Mouse (Mus musculus): Measurements from ENCODE around the gene Gdf11.
A peak's percentile ranks its signal among the peaks of the same experiment; 100 is the strongest.

The Gdf11 gene

DNA sequence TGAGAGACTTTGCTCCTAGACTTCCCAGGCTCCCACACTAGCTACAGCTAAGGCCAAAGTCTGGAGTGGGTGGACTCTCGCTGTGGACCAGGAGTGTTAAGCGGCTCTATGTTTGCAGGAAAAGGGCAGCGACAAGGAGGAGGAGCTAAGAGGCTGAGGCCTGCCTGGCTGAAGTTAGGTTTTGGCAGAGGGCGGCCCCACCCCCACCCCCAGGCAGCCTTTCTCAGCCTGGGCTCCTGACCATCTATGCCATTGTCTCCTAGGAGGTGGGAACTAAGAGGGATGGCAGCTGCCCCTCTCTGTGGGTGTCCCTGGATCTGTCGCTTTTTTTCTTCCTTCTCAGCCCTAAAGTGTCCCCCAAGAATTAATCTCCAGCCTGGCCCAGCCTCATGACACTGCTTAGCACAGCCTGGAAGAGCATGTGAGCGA is 27.7 kb upstream of the Gdf11 start:
- DNase-seq (ENCODE audit: low read depth) = no peak

DNA sequence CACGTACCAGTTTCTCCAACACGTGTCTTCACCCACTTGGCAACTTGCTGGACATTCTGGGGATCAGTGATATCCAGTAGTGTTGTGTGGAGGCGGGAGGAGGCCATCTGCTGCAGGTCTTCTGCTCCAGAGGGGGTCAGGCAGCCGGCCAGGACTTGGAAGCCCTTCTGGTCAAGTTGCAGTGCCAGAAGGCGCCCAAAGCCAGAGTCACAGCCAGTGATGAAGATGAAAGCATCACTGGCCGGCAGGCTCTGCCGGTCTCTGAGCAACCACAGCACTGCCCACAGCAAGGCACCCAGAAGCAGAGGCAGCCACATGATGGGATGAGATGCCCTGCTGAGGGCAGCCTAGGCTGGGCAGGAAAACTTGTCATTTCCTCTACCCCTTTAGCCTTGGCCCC is 26.7 kb upstream of the Gdf11 start:
- DNase-seq (ENCODE audit: low read depth) = peak; percentile 71

DNA sequence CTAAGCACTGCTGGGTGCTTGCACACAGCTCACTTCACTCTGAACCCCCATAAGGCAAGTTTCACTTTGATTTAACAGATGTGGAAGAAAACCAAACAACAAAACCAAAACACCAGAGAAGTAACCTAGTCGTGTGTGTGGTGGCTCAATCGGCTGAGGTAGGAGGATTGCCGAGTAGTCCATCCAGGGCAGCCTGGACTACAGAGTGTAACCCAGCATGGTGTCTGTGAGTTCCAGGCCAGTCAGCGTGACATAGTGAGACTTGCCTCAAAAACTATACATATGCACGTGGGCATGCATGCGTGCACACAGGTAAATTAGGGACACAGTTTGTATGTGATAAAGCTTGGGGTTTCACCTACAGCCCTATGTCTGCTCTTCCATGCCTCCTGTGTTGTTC is 25.9 kb upstream of the Gdf11 start:
- no peak for DNase-seq (ENCODE audit: low read depth)

DNA sequence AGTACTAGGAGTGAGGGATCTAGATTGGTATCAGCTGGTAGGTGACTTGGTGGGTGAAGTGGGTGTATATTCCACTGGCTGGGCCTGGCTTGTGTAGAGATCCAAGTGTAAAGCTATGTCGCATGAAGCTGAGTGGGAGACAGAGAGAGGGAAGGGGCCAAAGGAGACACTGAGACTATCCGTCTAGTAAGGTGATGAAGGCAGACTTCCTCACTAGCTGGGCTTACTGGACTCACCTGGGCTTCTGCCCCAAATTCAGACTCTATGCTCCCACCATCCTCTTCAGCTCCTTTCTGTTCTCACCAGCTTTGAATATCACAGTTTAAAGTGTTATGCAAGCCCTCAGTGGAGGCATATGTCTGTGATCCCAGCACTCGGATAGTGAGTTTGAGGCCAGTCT is 25.1 kb upstream of the Gdf11 start:
- DNase-seq (ENCODE audit: low read depth) = no peak

DNA sequence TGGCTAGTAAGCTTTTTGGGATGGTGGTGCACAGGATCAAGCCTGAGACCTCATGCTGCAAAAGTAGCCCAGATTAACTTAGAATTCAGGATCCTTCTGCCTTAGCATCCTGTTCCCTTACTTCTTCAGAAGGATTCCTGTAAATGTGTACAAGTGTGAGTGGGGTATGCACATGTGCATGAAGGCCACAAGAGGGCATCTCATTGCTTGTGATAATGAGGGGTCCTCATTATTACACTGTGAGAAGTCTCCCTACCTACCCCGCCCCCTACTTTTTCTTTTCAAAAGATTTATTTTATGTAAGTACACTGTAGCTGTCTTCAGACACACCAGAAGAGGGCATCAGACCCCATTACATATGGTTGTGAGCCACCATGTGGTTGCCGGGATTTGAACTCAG is 24.0 kb upstream of the Gdf11 start:
- DNase-seq (ENCODE audit: low read depth) = no peak

DNA sequence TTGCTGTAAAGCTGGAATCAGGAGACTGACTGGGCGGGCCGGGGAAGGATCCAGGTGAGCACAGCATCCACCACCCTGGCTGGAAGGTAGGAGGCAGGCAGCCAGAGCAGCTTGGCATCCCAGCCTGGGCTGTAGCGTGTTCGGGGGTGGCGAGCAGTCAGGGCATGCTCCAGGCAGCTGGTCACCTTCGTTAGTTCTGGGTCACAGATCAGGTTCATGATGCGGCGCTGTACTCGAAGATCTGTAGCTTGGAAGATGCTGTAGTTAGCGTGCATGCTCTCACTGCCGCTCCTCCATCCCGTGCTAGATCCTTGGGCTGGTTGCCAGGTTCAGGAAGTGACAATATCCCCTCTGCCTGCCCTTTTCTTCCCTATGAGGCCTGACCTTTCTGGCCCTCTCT is 22.2 kb upstream of the Gdf11 start:
- no peak for DNase-seq (ENCODE audit: low read depth)

DNA sequence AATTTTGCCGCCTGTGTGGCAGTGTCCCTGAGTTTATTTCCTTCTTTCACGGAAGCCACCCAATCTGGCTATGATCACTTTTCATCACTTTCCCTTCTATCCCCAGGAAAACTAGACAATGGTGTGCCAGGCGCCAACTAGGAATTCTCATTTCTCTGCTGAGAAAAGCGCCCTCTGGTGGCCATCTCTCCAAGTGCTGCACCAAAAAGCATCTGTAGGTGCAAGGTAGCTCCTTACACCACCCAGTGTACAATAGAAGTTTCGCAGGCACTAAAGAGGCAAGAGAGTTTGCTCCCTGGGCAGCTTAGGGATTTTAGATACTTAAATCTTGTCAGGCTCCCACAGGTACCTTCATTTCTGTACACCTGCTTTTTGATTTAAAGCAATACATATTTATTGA is 21.7 kb upstream of the Gdf11 start:
- peak; percentile 86 for DNase-seq (ENCODE audit: low read depth)

DNA sequence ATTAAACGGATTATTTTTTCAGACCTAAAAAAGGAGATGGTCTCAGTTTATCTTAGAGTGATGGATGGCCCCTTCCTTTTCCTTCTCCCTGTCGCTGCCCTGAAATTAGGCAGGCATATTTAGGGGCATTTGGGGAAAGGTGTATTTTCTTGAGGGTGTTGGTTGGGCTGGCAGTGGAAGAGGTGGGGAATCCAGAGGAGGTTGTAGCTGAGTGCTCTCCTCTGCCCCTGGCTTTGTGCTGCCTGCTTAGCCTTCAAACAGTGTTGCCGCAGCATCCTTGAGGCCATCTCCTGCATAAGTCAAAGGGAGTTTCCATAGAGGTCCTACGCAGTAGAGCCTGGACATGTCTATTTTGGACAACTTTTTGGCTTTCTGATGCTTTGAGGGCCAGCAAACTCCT is 21.3 kb upstream of the Gdf11 start:
- no peak for DNase-seq (ENCODE audit: low read depth)

DNA sequence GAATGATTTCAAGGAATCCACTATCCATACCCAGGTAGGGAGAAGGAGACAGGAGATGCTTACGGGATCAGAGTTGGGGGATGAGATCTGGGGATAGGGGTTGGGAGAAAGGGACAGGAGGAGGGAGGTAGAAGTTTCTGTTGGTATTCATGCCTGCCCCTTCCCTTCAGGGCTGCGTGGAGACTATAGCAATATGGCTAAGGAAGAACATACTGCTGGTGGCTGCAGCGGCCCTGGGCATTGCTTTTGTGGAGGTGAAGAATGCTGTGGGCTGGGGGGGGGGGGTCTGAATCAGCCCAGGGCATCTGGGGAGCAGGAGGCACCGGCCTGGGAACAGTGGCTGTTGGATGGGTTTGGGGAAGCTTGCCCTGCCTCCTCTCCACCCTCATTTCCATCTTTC is 20.8 kb upstream of the Gdf11 start:
- no peak for DNase-seq (ENCODE audit: low read depth)

DNA sequence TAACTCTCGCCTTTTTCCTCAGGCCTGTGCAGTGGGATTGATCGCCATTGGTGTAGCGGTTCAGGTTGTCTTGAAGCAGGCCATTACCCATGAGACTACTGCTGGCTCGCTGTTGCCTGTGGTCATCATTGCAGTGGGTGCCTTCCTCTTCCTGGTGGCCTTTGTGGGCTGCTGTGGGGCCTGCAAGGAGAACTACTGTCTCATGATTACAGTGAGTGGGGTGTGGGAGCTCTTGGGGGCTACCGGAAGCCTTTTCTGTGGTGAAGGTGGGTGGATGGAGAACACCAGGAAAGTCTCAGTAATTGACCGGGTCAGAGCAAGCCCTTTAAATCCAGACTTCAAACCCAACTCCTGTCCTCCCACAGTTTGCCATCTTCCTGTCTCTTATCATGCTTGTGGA is 19.9 kb upstream of the Gdf11 start:
- DNase-seq (ENCODE audit: low read depth) = no peak

DNA sequence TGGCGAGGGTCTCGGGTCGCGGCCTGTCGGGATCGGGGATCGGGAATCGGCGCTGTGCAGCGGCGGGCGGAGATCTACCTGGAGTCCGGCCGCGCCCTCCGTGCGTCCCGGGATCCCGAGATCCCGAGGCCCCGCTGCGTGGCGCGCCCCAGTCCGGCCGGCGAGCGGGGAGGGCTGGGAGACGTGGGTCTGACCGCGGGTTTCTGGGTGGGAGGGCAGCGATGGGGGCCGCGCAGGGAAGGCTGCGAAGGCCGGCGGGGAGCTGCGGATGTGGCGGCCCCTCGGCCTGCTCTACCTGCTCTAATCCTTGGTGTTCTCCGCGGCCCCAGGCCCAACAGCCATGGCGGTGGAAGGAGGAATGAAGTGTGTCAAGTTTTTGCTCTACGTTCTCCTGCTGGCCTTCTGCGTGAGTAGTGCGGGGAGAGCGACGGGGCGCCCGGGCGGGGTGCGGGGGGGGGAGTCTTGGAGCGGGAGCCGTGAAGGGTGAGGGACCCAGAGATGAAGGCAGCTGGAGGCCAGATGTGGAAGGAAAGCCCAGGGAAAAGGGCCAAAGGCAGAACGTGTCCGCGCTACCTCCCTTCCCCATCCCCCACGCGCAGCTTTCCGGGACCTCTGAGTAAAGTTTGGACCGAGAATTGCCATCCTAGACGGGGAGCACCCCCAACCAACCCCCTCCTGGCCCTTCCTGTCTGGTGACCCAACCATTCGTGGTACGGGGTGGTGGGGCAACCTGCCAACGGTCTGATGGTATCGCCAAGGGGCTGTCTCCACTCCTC is 18.7 kb upstream of the Gdf11 start:
- DNase-seq (ENCODE audit: low read depth) = peak; percentile 86

DNA sequence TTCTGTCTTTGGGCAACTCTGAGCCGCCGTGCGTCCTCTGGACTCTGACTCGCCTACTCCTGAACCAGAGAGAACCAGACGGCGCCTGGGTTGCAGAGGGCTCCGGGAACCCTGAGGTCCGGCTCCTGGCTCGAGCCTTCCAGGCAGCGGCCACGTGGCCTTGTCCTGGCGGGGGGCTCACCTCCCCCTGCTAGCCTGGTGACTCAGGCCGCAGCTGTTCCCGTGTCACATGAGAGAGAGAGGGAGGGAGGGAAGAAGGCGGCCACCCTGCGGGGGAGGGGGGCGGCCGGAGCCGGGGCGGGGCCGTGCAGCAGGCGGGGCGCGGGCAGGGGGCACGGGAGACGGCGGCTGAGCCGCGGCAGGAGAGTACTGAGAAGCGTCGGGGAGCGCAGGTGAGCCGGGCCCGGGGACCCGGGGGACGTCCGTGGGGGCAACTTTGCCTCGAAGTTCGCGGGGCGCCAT is 18.1 kb upstream of the Gdf11 start:
- peak; percentile 94 for DNase-seq (ENCODE audit: low read depth)

DNA sequence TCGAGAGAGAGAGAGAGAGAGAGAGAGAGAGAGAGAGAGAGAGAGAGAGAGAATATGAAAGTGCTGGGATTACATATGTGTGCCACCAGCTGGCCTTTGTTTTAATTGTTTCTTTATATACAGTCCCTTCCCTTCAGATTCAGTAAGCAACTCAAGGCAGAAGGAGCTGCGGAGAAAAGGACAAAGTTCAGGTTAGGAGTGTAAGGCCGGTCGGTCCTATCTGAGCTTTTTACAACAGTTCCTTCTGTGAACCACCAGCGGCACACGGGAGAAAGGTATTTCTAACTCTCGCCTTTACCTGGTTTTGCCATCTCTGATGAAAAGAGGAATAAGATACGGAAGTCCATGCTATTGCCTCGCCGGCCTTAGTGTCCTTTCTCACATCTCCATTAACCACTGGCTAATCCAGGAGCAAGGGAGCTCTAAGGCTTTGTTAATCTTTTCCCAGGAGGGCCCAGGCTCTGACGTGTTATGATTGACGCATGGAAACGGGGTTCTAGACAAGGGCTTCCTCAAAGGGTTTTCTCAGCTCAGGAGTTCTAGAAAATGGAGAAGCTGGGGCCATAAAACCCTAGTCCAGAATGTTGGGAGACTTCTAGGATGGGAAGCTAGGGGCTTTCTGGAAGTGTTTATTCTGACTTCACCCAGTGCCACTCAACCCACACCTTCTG is 17.4 kb upstream of the Gdf11 start:
- DNase-seq (ENCODE audit: low read depth) = no peak

DNA sequence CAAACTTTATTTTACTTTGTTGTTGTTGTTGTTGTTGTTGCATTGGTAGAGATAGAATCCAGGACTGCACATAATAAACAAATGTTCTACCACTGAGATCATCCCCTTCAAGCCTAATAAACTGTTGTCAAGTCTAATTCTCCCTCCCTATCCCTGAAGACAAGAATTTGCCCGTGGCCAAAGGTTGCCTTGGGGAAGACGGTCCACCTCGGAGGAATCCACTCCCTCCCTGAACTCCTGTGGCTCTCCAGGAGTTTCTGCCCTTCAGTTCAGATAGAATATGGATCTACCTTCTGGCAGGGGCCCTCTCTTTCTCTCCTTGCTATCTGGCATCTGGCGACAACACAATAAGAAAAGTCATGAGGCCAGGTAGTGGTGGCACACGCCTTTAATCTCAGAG is 13.3 kb upstream of the Gdf11 start:
- no peak for DNase-seq (ENCODE audit: low read depth)

DNA sequence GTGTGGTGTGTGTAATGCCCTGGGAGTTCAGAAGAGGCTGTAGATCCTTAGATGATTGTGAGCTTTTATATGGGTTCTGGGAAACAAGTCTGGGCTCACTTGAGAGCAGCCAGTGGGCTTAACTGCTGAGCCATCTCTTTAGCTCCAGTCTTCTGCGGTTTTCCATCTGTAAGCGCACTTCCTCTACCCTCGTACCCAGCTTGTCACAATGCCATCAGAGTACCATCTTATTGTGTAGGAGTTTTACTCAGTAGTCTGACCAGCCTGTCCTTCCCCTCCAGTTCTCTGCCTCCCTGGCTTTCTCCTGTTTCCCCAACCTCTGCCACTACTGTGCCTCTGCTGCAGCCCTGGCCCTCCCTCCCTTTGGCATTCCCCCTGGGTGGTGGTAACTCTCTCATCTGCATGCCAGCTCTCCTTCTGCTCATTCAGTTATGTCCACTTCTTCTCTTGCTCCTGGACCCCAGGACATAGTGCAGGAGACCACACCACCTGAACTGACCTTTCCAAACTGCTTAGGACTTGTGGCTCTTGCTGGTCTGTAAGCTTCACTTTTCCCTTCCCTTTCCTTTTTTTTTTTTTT is 11.0 kb upstream of the Gdf11 start:
- DNase-seq (ENCODE audit: low read depth) = peak; percentile 85

DNA sequence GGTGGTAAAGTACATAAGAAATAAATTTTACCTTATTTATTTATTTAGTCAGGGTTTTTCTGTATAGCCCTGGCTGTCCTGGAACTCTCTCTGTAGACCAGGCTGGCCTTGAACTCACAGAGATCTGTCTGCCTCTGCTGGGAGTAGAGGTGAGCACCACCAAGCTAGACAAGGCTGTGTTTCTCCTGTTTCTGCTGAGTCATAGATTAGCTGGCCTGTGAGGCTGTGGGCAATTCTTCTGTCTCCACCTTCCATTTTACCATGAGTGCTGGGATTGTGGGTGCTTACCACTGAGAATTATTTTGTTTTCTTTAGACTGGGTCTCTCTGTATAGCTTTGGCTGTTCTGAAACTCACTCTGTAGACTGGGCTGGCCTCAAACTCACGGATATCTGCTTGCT is 9.9 kb upstream of the Gdf11 start:
- DNase-seq (ENCODE audit: low read depth) = peak; percentile 64

DNA sequence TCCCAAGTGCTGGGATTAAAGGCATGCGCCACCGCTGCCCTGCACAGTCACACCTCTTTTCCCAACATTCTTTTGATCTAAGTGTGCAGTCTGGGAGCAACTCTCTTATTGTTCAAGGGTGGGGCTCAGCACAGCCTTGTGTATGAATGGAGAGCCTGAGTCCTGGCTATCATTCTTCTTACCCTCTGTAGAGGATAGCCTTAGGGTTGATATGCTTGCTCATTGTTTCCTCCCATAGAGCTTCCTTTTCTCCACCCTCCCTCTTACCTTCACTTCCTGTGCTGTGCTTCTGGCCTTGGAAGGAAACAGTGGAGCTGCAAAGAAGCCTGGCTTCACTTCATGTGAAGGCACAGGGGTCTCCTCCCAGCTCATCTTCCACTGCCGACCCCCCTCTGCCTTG is 9.2 kb upstream of the Gdf11 start, which contains the start of gene Cd63:
TSS of gene Cd63 (plus strand) at position 292 of the 400 bp plus-strand sequence.
- peak; percentile 74 for DNase-seq (ENCODE audit: low read depth)

DNA sequence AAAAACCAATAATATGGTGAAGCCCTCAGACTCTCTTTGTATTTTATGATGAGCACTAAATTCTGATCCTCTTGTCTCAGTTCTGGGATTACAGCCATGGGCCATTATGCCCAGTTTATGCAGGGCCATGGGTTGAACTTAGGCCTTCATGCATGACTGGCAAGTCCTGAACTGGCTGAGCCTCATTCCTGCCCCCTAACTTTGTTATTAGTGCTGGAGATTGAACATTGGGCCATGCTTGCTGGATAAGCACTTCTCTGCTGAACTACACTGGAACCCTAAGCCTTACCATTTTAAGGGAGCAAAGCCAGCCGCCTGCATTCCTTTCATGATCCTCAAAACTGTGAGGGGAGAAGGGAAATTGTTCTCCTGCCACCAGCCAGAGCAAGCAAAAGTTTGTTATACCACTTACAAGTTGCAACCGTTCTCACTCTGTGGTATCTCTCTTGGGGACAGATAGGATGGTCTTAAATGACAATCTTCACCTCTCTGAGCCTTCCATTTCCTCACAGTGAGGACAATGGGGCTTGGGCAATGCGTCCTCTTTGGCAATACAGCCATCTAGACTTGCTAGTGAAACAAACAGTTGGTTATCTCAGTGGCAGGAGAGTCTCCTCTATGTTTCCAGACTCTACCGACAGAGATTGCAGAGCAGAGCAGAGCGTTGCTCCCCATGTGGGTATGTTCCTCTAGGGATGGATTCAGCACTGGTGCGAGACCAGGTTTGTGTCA is 8.4 kb upstream of the Gdf11 start:
- DNase-seq (ENCODE audit: low read depth) = peak; percentile 66

DNA sequence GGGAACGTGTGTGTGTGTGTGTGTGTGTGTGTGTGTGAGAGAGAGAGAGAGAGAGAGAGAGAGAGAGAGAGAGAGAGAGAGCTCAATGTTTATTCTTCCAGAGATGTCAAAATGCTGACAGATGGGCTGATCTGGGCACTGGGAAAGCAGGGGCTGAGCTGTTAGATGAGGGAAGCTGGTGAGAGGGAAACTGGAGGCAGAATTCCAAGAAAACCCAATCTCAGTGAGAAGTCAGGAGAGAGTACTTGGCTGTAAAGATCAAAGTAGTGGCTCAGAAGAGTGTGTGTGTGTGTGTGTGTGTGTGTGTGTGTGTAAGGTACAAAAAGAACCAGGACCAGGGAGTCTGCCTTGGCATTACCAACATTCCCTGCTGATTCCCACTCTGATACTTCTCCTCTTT is 6.0 kb upstream of the Gdf11 start:
- DNase-seq (ENCODE audit: low read depth) = no peak

DNA sequence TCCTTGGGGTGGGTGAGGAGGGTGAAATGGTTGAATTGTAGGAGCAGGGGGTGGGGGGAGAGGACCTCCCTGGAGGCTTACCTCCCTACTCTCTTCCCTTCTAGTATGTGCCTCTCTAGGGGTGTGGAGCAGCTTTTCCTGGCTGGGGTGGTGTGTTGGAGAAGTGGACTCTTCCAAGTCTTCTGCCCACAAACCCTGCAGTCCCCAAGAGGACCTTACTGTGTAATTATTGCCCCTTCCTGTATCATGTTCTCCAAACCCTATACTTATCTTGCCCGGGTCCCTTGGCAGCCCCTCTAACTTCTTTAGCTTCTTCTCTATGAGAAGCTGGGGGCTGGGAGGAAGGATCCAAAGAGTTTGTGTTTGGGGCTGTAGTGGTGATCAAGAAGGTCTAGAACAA is 5.3 kb upstream of the Gdf11 start:
- DNase-seq (ENCODE audit: low read depth) = no peak

DNA sequence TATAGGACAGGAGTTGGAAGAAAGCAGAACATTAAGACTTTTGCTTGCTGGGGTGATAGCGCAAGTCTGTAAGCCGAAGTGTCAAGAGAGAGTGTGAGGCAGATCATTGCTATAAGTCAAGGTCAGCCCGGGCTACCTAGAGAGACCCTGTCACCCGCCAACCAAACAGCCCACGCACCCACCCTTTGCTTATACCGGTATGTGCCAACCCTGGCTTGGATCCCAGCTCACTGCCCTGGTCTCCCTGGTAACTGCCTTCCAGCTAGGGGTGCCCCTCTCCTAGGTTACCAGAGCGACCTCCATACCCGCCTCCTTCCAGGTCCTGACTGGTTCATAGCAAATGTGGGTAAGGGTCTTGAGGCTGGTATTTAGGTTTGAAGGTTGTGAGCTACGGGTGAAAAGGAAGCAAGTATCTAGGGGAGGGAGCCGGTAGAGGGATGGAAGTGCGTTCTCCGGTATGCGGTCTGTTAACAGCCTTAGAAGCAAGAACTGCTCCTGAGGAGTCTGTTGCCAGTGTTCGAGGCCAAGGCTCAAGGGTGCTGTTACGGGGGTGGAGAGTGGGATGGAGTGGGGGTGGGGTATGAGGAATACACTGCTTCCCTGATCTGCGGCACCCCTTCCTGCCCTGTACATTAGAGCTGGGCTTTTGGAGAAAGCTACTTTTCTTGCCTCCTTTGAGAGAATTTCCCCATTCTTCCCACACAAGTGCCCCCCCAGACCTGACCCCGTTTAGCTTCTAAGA is 4.6 kb upstream of the Gdf11 start:
- DNase-seq (ENCODE audit: low read depth) = no peak

DNA sequence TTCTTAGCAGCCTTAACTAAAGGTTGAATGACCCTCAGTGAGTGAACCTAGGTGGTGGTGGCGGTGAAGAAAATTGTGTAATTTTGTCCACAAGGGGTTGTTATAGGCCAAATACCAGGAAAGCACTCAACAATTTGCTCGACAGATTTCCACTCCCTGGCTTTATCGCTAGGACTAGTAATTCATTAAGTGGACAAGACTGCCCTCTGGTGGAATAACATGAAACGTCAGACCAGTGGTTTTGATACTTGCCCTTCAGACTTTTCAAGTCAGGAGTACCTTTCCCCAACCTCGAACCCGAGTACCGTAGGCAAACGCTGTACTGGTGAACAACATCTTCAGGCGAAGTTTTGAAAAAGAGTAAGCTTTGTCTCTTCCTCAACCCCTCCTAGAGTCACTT is 3.9 kb upstream of the Gdf11 start:
- peak; percentile 91 for DNase-seq (ENCODE audit: low read depth)

All from 416B (cell line).